Mouse (Mus musculus): ENCODE results near the gene Cer1. TPM values are rescaled to one million over a fixed set of nuclear protein-coding genes. Genes with fewer than 3 reads are reported as not detected.

Cer1 gene
- not detected for total RNA-seq (2021)
- long read RNA-seq, result 0 reads

GRCm38 (mm10) chr4:82884636-82885534, at the start of gene Cer1:
Gene Cer1, minus strand, starts transcription at chr4:82885148.
- DNase-seq (ENCODE audit: low spot score in 2 of 2), result no peak

- peak in 1 of 2 experiments; percentile 32 for DNase-seq (ENCODE audit: low spot score in 2 of 2)
These were observed 49.4 kb upstream of the Cer1 start for GRCm38 (mm10) chr4:82934308-82934707.

DNA sequence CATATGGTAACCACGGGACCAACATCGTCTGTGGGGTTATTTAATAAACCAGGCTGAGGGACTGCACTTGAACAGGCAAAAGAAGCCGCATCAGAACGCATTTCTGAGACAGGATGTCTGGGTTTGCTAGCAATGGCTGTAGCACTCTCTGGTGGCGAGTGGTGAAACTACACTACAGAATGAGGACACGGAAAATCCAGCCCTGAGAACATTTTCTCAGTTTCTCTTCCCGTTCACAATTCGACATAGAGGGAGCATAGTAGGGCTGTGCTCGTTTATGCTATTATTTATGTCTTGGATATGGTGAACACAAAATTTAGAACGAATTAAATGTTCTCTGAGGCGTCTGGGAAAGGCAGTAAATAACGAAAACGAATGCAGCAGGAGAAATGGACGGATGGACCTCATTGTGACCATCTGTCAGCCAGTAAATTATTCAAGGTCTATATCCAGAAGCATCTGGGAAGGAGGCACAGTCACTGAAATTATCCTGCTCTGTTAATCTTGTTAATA, 48.8 kb upstream of the Cer1 start:
- DNase-seq (ENCODE audit: low spot score in 2 of 2), result peak; percentile 74 to 92

DNA sequence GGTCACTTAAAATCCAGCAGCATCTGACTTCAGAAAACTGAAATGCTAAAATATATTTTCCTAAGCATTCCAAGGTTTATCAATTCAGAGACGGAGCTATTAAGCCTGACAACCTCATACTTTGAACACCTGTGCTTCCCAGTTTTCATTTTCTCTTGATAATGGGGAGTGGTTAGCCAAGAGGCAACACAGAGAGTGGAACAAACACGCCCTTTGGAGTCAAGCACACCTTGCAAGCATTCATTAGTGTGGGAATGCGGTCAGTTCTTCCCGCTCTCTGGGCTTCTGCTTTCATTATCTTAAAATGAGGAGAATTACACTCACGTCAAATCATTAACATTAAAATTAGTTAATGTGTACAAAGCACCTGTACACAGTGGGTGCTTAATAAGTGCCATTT, 45.1 kb upstream of the Cer1 start:
- no peak for DNase-seq (ENCODE audit: low spot score in 2 of 2)

DNA sequence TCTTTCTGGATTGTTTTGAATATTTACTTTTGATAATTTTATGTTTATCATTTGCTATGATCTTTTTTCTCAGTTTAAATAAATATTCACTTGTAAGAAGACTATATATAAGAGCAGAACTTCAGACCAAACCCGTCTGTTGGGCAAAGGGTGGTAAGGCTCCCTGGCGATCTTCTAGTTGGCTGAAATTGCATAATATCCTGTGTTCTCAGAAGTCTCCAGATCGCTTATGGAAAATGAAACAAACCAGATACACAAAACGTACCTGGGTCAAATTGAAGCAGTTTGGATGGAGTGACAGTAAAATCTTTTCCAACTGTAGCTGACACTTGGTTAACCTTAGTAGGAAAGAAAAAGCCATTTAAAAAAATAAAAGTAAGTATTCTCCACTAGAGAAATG, 37.0 kb upstream of the Cer1 start:
- DNase-seq (ENCODE audit: low spot score in 2 of 2), result no peak

DNA sequence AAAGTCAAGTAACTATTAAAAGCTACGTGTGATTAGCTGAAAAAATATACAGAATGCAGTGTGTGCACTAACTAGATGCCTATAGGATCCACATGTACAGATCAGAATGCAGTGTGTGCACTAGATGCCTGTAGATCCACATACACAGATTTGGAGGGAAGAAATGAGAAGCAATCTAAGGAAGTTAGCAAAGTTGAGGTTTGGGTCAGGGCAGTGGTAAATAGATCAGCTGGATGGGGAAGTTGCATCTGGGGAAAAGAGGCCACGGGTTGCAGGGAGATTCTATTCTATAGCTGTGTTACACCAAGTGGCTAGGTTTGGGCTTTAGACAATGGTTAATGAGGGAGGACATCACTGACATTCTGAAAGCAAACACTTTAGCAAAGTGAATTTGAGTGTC, 33.7 kb upstream of the Cer1 start:
- DNase-seq (ENCODE audit: low spot score in 2 of 2), result no peak

DNA sequence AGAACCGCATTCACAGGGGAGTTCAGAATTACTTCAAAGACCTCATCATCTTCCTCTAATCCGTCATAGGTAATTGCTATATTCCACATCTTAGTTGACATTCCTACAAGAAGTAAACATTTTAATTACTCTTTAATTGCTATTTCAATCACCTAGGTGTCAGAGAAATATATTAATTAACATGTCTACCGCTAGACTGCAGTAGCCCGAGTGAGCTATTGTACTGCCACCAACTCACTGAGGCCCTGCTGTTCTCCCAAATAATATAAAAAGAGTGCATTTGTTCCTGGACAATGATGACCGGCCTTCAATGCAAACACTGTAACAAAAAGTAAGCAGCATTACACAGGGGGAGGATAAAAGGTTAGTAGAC, 31.7 kb upstream of the Cer1 start:
- no peak for DNase-seq (ENCODE audit: low spot score in 2 of 2)

- DNase-seq (ENCODE audit: low spot score in 2 of 2), result peak in 1 of 2 experiments; percentile 14
These were observed 31.2 kb upstream of the Cer1 start for GRCm38 (mm10) chr4:82916003-82916677.

- DNase-seq (ENCODE audit: low spot score in 2 of 2), result no peak
These were observed 30.6 kb upstream of the Cer1 start for GRCm38 (mm10) chr4:82915576-82915975.

- no peak for DNase-seq (ENCODE audit: low spot score in 2 of 2)
These were observed 29.7 kb upstream of the Cer1 start for GRCm38 (mm10) chr4:82914601-82915143.

DNA sequence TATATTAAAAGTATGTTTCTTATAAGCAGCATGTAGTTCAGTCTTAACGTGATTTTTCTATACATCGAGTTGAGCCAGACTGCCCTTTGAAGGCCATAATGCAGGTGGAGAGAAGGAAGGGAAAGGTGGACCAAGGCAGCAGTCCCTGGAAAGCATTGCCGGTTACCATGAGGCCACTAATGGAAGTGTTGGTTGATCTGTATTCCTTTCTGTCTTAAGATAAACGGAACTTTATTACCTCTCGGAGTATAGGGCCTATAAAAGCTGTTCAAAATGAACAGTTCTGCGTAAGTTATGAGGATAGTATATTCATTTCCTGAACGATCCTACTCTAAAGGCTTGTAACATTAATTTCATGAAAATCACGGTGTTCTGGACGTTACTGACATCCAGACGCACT, 10.3 kb upstream of the Cer1 start:
- DNase-seq (ENCODE audit: low spot score in 2 of 2), result no peak

GRCm38 (mm10) chr4:82892247-82892646, 7.3 kb upstream of the Cer1 start:
- DNase-seq (ENCODE audit: low spot score in 2 of 2), result no peak

GRCm38 (mm10) chr4:82891566-82891965, 6.6 kb upstream of the Cer1 start:
- DNase-seq (ENCODE audit: low spot score in 2 of 2), result no peak

- peak in 1 of 2 experiments; percentile 31 for DNase-seq (ENCODE audit: low spot score in 2 of 2)
These were observed 6.1 kb upstream of the Cer1 start for GRCm38 (mm10) chr4:82891049-82891448.

- DNase-seq (ENCODE audit: low spot score in 2 of 2), result no peak
These were observed 5.6 kb upstream of the Cer1 start for GRCm38 (mm10) chr4:82890585-82890984.

- DNase-seq (ENCODE audit: low spot score in 2 of 2), result no peak
These were observed 1.2 kb upstream of the Cer1 start for GRCm38 (mm10) chr4:82886148-82886547.

DNA sequence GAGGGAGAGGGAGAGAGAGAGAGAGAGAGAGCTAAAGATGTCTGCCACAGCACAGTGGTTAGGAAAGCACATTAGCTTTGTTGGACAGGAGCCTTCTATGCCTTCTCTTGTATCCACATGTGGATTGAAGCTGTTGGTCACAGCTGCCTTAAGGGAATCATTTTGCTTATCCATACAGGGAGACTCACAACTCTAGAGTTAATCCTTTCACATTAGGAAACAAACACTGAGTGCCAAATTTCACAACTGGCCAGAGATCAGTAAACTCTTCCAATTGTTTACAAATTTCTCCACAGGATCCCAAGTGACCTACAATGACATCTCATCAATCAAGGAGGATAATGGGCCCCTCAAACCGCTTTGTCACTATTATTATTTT, 576 bp upstream of the Cer1 start:
- no peak for DNase-seq (ENCODE audit: low spot score in 2 of 2)

DNA sequence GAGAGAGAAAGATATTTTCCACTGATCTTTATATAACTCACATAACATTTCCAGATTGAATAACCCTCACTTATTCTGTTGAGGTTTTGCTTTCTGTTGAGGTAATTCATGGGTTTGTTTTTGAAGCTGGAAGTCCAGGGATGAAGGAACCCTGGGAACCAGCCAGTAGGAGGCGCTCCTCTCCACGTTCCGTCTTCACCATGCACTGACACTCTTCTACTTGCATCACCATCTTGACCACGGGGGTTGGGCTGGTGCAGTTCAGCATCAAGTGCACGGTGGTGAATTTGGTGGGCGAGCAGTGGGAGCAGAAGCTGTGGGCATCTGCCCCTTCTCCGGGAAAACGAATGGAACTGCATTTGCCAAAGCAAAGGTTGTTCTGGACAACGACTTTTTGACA, 2.4 kb downstream of the Cer1 start:
- DNase-seq (ENCODE audit: low spot score in 2 of 2), result no peak

GRCm38 (mm10) chr4:82881366-82881765, 3.6 kb downstream of the Cer1 start:
- no peak for DNase-seq (ENCODE audit: low spot score in 2 of 2)

DNA sequence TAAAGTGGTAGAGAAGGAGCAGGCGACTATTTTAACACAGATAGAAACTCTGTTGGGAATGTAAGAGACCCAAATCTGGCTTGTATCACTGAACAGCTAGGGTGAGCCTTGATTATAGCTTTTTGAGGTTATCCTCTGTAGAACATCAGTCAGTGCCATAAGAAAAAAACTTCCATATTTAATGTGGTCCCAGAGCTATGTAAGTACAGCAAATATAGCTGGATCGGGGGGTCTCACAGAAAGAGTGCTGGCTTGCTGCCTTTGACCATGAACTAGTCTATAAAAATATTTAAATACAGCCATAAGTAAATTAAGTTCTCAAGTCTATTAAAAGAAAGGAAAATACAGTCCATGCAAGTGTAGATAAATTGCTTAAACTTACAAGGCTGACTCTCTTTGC, 4.7 kb downstream of the Cer1 start:
- no peak for DNase-seq (ENCODE audit: low spot score in 2 of 2)

- DNase-seq (ENCODE audit: low spot score in 2 of 2), result peak in 1 of 2 experiments; percentile 48
These were observed 5.8 kb downstream of the Cer1 start for GRCm38 (mm10) chr4:82879152-82879551.

- no peak for DNase-seq (ENCODE audit: low spot score in 2 of 2)
These were observed 8.3 kb downstream of the Cer1 start for GRCm38 (mm10) chr4:82876656-82877055.

Measured in layer of hippocampus, adult 18-20 months (tissue).